Mouse (Mus musculus) heart, embryonic 14.5 days (tissue): ENCODE results near the gene Cct5. TPM values are rescaled to one million over a fixed set of nuclear protein-coding genes. Genes with fewer than 3 reads are reported as not detected.

Experiments used
- ATAC-seq: fragments of 200-750 bp; cut with Nextera tagmentation; 2 replicates; pipeline ENCODE4 v1.8.0; 2017; ENCODE audit warnings: low read depth, moderate TSS enrichment; ENCODE audit not compliant: insufficient number of reproducible peaks, insufficient read depth, low FRiP score
- H3K27ac ChIP-seq, 2 experiments: fragments of 200-500 bp in 1 of 2; fragments of 300-500 bp in 1 of 2; sonication (generic) in 1 of 2; replicated peaks in 1 of 2; 2 replicates each; pipeline ENCODE4 v1.5.1; 2012 to 2014; ENCODE audit warnings: low read depth in 2 of 2, low read length in 2 of 2, control low read depth in 1 of 2, mild to moderate bottlenecking in 1 of 2, mixed read lengths in 1 of 2; ENCODE audit not compliant: control insufficient read depth in 1 of 2, insufficient read depth in 1 of 2
- H3K27me3 ChIP-seq: fragments of 300-500 bp; sonication (generic); 2 replicates; pipeline ENCODE4 v1.6.1; 2014; ENCODE audit warnings: mild to moderate bottlenecking, low read length, control low read depth; ENCODE audit not compliant: control insufficient read depth, insufficient read depth
- H3K36me3 ChIP-seq: fragments of 300-500 bp; sonication (generic); 2 replicates; pipeline ENCODE4 v1.6.1; 2014; ENCODE audit warnings: mild to moderate bottlenecking, control low read depth, low read length, mixed read lengths; ENCODE audit not compliant: control insufficient read depth, insufficient read depth
- H3K4me1 ChIP-seq, 2 experiments: fragments of 200-500 bp in 1 of 2; fragments of 300-500 bp in 1 of 2; sonication (generic) in 1 of 2; 2 replicates each; pipeline ENCODE4 v1.6.1; 2012 to 2014; ENCODE audit warnings: low read length in 2 of 2, control low read depth in 1 of 2, mixed read lengths in 1 of 2; ENCODE audit not compliant: control insufficient read depth in 2 of 2, insufficient read depth in 2 of 2
- H3K4me2 ChIP-seq: fragments of 300-500 bp; sonication (generic); 2 replicates; pipeline ENCODE4 v1.6.1; 2014; ENCODE audit warnings: mild to moderate bottlenecking, low read length
- H3K4me3 ChIP-seq, 2 experiments: fragments of 200-500 bp in 1 of 2; fragments of 300-500 bp in 1 of 2; sonication (generic) in 1 of 2; 2 replicates each; pipeline ENCODE4 v1.5.1; 2012 to 2014; ENCODE audit warnings: low read length in 2 of 2, mild to moderate bottlenecking in 2 of 2, control low read depth in 1 of 2, low read depth in 1 of 2, moderate library complexity in 1 of 2; ENCODE audit not compliant: control insufficient read depth in 1 of 2, insufficient read depth in 1 of 2
- H3K9ac ChIP-seq: fragments of 300-500 bp; sonication (generic); 2 replicates; pipeline ENCODE4 v1.6.1; 2014; ENCODE audit warnings: mild to moderate bottlenecking, low read length
- H3K9me3 ChIP-seq: fragments of 300-500 bp; sonication (generic); 2 replicates; pipeline ENCODE4 v1.6.1; 2016; ENCODE audit warnings: low read length, control low read depth; ENCODE audit not compliant: control insufficient read depth
- WGBS: fragments of 180-500 bp; shearing (Covaris S2); extraction: QIAGEN DNeasy Blood & Tissue Kit; methylation state at CpG from one replicate; pipeline ENCODE4 v1.1.7; 2014; 5-methylcytosine and 5-hydroxymethylcytosine counted together
- polyA plus RNA-seq: library from polyadenylated mRNA; unstranded; fragments of >200 nt; fragmentation: Nextera tagmentation; extraction: Ambion mirVana; gene quantifications from 2 replicates; pipeline ENCODE4 v1.2.1, GENCODE M21; 2014

Gene Cct5
- polyA plus RNA-seq, 1 experiment from 2014 or later, result 365 TPM

GRCm38 (mm10) chr15:31601279-31601645 is 342 bp downstream of the Cct5 start:
- no peaks in the 10 kb centered on the region for H3K9me3 ChIP-seq
- H3K4me3 ChIP-seq, result peak overlapping the region; percentile 78 to 84
- H3K4me2 ChIP-seq, result peak overlapping the region; percentile 79
- ATAC-seq, result peak; percentile 68
- H3K9ac ChIP-seq, result peak overlapping the region; percentile 92
- peaks cover 7 to 28% of the 10 kb centered on the region in 2 experiments for H3K4me1 ChIP-seq
- H3K27ac ChIP-seq, result peak overlapping the region; percentile 66 to 87
- peaks cover 19% of the 10 kb centered on the region for H3K36me3 ChIP-seq
- under 1% methylated on average over 33 of the region's 33 CpGs for WGBS
- no peaks in the 10 kb centered on the region for H3K27me3 ChIP-seq

GRCm38 (mm10) chr15:31599834-31600233 is 1.8 kb downstream of the Cct5 start:
- no peak overlapping the region for H3K27ac ChIP-seq
- peaks cover 7 to 28% of the 10 kb centered on the region in 2 experiments for H3K4me1 ChIP-seq
- peaks cover 33% of the 10 kb centered on the region for H3K36me3 ChIP-seq
- H3K27me3 ChIP-seq, result no peaks in the 10 kb centered on the region
- H3K4me2 ChIP-seq, result peak overlapping the region; percentile 79
- ATAC-seq, result no peak
- H3K9ac ChIP-seq, result no peak overlapping the region
- peak overlapping the region in 1 of 2 experiments; percentile 84; a peak in 1 of 4 replicates for H3K4me3 ChIP-seq
- H3K9me3 ChIP-seq, result no peaks in the 10 kb centered on the region
- 56% methylated on average over 4 of the region's 4 CpGs for WGBS

- H3K4me2 ChIP-seq, result no peak overlapping the region
- WGBS, result 63% methylated on average over 7 of the region's 7 CpGs
- peaks cover 5 to 19% of the 10 kb centered on the region in 2 experiments for H3K4me1 ChIP-seq
- no peak overlapping the region for H3K4me3 ChIP-seq
- no peak overlapping the region for H3K27ac ChIP-seq
- peaks cover 75% of the 10 kb centered on the region for H3K36me3 ChIP-seq
- no peaks in the 10 kb centered on the region for H3K9me3 ChIP-seq
- no peaks in the 10 kb centered on the region for H3K27me3 ChIP-seq
- no peak for ATAC-seq
- H3K9ac ChIP-seq, result no peak overlapping the region
These were observed 6.0 kb downstream of the Cct5 start for GRCm38 (mm10) chr15:31595651-31596050.

GRCm38 (mm10) chr15:31594260-31594659 is 7.3 kb downstream of the Cct5 start:
- H3K9me3 ChIP-seq, result no peaks in the 10 kb centered on the region
- H3K4me3 ChIP-seq, result no peak overlapping the region
- no peaks in the 10 kb centered on the region for H3K27me3 ChIP-seq
- no peak overlapping the region for H3K27ac ChIP-seq
- WGBS, result 86% methylated on average over 14 of the region's 14 CpGs
- H3K36me3 ChIP-seq, result peaks cover 89% of the 10 kb centered on the region
- no peak overlapping the region for H3K9ac ChIP-seq
- no peak for ATAC-seq
- peaks cover 0 to 6% of the 10 kb centered on the region in 2 experiments; a peak in 3 of 4 replicates for H3K4me1 ChIP-seq
- H3K4me2 ChIP-seq, result no peak overlapping the region

GRCm38 (mm10) chr15:31592531-31592930 is 9.1 kb downstream of the Cct5 start:
- H3K36me3 ChIP-seq, result peaks cover 84% of the 10 kb centered on the region
- peaks cover 3 to 6% of the 10 kb centered on the region in 2 experiments for H3K4me1 ChIP-seq
- H3K27me3 ChIP-seq, result no peaks in the 10 kb centered on the region
- H3K9ac ChIP-seq, result no peak overlapping the region
- ATAC-seq, result no peak
- H3K9me3 ChIP-seq, result no peaks in the 10 kb centered on the region
- no peak overlapping the region for H3K4me3 ChIP-seq
- H3K27ac ChIP-seq, result no peak overlapping the region
- WGBS, result 77% methylated on average over 8 of the region's 8 CpGs
- H3K4me2 ChIP-seq, result no peak overlapping the region

GRCm38 (mm10) chr15:31590176-31590575 is 11.4 kb downstream of the Cct5 start:
- 85% methylated on average over 5 of the region's 5 CpGs for WGBS
- no peak for ATAC-seq

GRCm38 (mm10) chr15:31588989-31589640 is 12.5 kb downstream of the Cct5 start:
- Histone ChIP-seq H3K9ac (no peak overlapping the region), H3K36me3 (peaks cover 50% of the 10 kb centered on the region), H3K4me1 (peaks cover 6 to 15% of the 10 kb centered on the region in 2 experiments), H3K4me2 (no peak overlapping the region), H3K27ac (no peak overlapping the region), H3K9me3 (no peaks in the 10 kb centered on the region), H3K4me3 (no peak overlapping the region), H3K27me3 (no peaks in the 10 kb centered on the region)
- WGBS, result 24% methylated on average over 8 of the region's 8 CpGs
- no peak for ATAC-seq

More at GRCm38 (mm10) chr15:31590176-31590575, 11.4 kb downstream of the Cct5 start:
- no peak overlapping the region for H3K9ac ChIP-seq
- no peak overlapping the region for H3K27ac ChIP-seq
- H3K9me3 ChIP-seq, result no peaks in the 10 kb centered on the region
- H3K4me2 ChIP-seq, result no peak overlapping the region
- peaks cover 61% of the 10 kb centered on the region for H3K36me3 ChIP-seq
- no peak overlapping the region for H3K4me3 ChIP-seq
- peaks cover 4 to 11% of the 10 kb centered on the region in 2 experiments for H3K4me1 ChIP-seq
- H3K27me3 ChIP-seq, result no peaks in the 10 kb centered on the region

GRCm38 (mm10) chr15:31587789-31588188 is 13.8 kb downstream of the Cct5 start:
- H3K4me3 ChIP-seq, result no peak overlapping the region

More at GRCm38 (mm10) chr15:31587789-31588188, 13.8 kb downstream of the Cct5 start:
- Histone ChIP-seq H3K9me3 (no peaks in the 10 kb centered on the region), H3K4me2 (no peak overlapping the region), H3K27ac (no peak overlapping the region), H3K9ac (no peak overlapping the region), H3K36me3 (peaks cover 37% of the 10 kb centered on the region), H3K4me1 (peaks cover 6 to 15% of the 10 kb centered on the region in 2 experiments), H3K27me3 (no peaks in the 10 kb centered on the region)
- WGBS, result 74% methylated on average over 2 of the region's 2 CpGs
- ATAC-seq, result no peak
